Mouse (Mus musculus) lung, embryonic 16.5 days (tissue): ENCODE results near the gene Commd1. TPM values are rescaled to one million over a fixed set of nuclear protein-coding genes. Genes with fewer than 3 reads are reported as not detected.

ENCODE experiments used
- ATAC-seq: fragments of 200-750 bp; cut with Nextera tagmentation; 2 replicates; pipeline ENCODE4 v1.8.0; 2017; ENCODE audit warnings: low read depth, mild to moderate bottlenecking, moderate library complexity
- H3K27ac ChIP-seq: fragments of 300-500 bp; sonication (generic); 2 replicates; pipeline ENCODE4 v1.5.1; 2014; ENCODE audit warnings: mild to moderate bottlenecking, control low read depth, low read length
- H3K27me3 ChIP-seq: fragments of 300-500 bp; sonication (generic); 2 replicates; pipeline ENCODE4 v1.6.1; 2014; ENCODE audit warnings: low read depth, low read length, mixed read lengths; ENCODE audit not compliant: control insufficient read depth, insufficient read depth
- H3K36me3 ChIP-seq: fragments of 300-500 bp; sonication (generic); 2 replicates; pipeline ENCODE4 v1.6.1; 2014; ENCODE audit warnings: low read length; ENCODE audit not compliant: control insufficient read depth, insufficient read depth
- H3K4me1 ChIP-seq: fragments of 300-500 bp; sonication (generic); replicated peaks from 2 replicates; pipeline ENCODE4 v1.6.1; 2014; ENCODE audit warnings: low read length, mixed read lengths; ENCODE audit not compliant: control insufficient read depth, insufficient read depth
- H3K4me2 ChIP-seq: fragments of 300-500 bp; sonication (generic); 2 replicates; pipeline ENCODE4 v1.6.1; 2014; ENCODE audit warnings: low read depth, low read length, control low read depth
- H3K4me3 ChIP-seq: fragments of 300-500 bp; sonication (generic); 2 replicates; pipeline ENCODE4 v1.5.1; 2014; ENCODE audit warnings: mild to moderate bottlenecking, low read length, control low read depth
- H3K9ac ChIP-seq: fragments of 300-500 bp; sonication (generic); 2 replicates; pipeline ENCODE4 v1.6.1; 2014; ENCODE audit warnings: low read length, control low read depth
- H3K9me3 ChIP-seq: fragments of 300-500 bp; sonication (generic); 2 replicates; pipeline ENCODE4 v1.6.1; 2016; ENCODE audit warnings: low read length; ENCODE audit not compliant: control insufficient read depth
- WGBS: fragments of 180-500 bp; shearing (Covaris S2); extraction: QIAGEN DNeasy Blood & Tissue Kit; methylation state at CpG from one replicate; pipeline ENCODE4 v1.1.7; 2014; 5-methylcytosine and 5-hydroxymethylcytosine counted together
- polyA plus RNA-seq: library from polyadenylated mRNA; unstranded; fragments of >200 nt; fragmentation: Nextera tagmentation; extraction: Ambion mirVana; gene quantifications from 2 replicates; pipeline ENCODE4 v1.2.1, GENCODE M21; 2015

The Commd1 gene
- polyA plus RNA-seq, 1 experiment from 2014 or later = 381 TPM

DNA sequence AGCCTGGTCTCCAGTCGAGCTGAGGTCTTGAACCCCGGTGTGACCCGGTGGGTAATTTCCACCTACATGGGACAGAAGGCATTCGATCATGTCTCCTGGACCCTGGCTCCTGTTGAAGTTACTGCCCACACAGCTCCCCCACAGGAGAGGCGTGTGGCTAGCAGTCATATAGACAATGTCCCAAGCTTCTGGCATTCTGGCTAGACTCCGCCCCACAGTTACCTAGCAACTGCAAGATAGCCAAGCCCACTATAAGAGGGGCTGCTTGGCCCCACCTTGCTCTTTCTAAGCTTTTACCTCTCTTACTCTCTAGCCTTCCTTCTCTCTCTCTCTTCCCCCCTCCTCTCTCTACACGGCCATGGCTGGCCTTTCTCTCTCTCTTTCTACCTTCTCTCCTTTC lies 64.4 kb downstream of the Commd1 start:
- H3K36me3 ChIP-seq = no peaks in the 10 kb centered on the region
- H3K27ac ChIP-seq = no peak overlapping the region
- H3K9ac ChIP-seq = no peak overlapping the region
- H3K4me1 ChIP-seq = no peaks in the 10 kb centered on the region
- no peak for ATAC-seq
- H3K27me3 ChIP-seq = no peaks in the 10 kb centered on the region
- H3K4me3 ChIP-seq = no peak overlapping the region
- WGBS = 85% methylated on average over 7 of the region's 7 CpGs
- no peak overlapping the region for H3K4me2 ChIP-seq
- no peaks in the 10 kb centered on the region for H3K9me3 ChIP-seq

DNA sequence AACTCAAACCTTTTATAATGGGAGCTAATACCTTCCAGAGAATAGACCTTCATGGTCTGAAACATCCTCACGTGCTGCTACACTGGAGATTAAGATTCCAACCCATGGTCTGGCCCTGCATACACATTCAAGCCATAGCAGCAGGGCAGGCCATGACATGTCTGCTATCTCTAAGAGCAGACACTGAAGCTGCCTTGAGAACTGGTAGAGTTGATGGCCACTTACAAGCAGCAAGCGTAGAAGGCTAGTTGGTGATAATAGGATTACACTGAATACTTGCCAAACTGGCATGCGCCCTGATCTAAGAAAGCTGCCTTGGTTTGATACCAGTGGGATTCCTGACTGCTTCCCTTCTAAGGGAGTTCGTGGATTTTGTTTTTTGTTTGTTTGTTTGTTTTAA lies 68.4 kb downstream of the Commd1 start:
- 78% methylated on average over 4 of the region's 4 CpGs for WGBS
- Histone ChIP-seq H3K27me3 (no peaks in the 10 kb centered on the region), H3K9ac (no peak overlapping the region), H3K4me1 (no peaks in the 10 kb centered on the region), H3K9me3 (no peaks in the 10 kb centered on the region), H3K36me3 (no peaks in the 10 kb centered on the region), H3K4me2 (no peak overlapping the region), H3K4me3 (no peak overlapping the region), H3K27ac (no peak overlapping the region)
- no peak for ATAC-seq

DNA sequence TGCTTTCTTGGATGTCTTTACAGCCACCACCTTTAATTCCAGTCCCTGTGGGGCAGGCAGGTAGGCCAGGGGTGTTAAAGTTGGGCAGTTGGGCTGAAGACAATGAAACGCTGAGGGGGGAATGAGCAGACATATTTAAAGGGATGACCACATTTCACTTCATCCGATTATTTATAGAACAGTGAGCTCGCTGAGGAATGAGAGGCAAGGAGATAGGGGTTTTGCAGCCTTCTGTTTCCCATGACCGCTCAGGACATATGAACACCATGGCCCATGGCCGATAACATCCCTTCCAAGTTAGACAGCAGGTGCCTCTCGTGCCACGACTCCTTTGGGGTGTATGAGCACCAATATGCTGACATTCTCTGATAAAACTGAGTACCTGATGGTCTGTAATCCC lies 70.4 kb downstream of the Commd1 start:
- no peak for ATAC-seq
- Histone ChIP-seq H3K4me2 (no peak overlapping the region), H3K4me1 (no peaks in the 10 kb centered on the region), H3K36me3 (no peaks in the 10 kb centered on the region), H3K4me3 (no peak overlapping the region), H3K9ac (no peak overlapping the region), H3K27ac (no peak overlapping the region), H3K9me3 (no peaks in the 10 kb centered on the region), H3K27me3 (no peaks in the 10 kb centered on the region)
- WGBS = 89% methylated on average over 7 of the region's 7 CpGs

DNA sequence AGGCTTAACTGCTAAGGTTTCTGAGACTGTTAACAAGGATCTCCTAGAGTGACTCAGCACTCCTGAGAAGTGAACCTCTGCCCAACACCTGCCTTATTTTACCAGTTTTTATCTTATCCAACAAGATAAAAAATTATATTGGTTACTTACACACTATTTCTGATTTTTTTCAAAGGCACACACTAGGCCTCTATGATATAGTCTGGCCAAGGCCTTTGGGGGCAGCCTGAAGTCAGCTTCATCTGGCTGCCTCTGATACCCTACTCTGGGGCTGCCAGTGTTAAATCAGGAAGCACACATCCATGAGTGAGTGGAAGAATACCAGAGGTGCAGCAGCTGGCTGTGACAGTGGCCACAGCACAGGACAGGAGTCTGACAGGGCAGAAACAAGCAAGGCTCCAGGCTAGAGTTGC lies 75.7 kb downstream of the Commd1 start:
- no peaks in the 10 kb centered on the region for H3K4me1 ChIP-seq
- no peak for ATAC-seq
- H3K9ac ChIP-seq = no peak overlapping the region
- no peak overlapping the region for H3K4me3 ChIP-seq
- H3K27me3 ChIP-seq = no peaks in the 10 kb centered on the region
- H3K4me2 ChIP-seq = no peak overlapping the region
- H3K9me3 ChIP-seq = no peaks in the 10 kb centered on the region
- H3K36me3 ChIP-seq = no peaks in the 10 kb centered on the region
- H3K27ac ChIP-seq = no peak overlapping the region

DNA sequence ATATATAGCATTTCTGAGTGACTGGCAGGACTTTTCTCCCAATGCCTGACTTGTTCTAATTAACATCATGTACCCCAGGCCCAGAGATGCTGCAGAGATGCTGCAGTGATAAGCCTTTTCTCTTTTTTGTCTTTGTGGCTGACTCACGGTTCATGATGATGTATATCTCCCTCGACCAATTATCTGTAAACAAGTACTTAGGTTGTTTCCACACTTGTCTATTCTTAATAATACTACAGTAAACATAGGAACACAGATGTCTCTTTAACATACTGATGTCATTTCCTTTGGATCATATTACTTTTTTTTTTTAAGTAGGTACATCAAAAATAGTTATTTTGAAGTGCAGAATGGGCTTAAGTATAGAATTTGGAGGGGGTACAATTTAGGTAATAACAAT lies 79.3 kb downstream of the Commd1 start:
- Histone ChIP-seq H3K9me3 (no peaks in the 10 kb centered on the region), H3K27me3 (no peaks in the 10 kb centered on the region), H3K4me1 (no peaks in the 10 kb centered on the region), H3K36me3 (peaks cover 14% of the 10 kb centered on the region), H3K4me3 (no peak overlapping the region), H3K4me2 (no peak overlapping the region), H3K27ac (no peak overlapping the region), H3K9ac (no peak overlapping the region)
- ATAC-seq = no peak
- 59% methylated on average over 2 of the region's 2 CpGs for WGBS

DNA sequence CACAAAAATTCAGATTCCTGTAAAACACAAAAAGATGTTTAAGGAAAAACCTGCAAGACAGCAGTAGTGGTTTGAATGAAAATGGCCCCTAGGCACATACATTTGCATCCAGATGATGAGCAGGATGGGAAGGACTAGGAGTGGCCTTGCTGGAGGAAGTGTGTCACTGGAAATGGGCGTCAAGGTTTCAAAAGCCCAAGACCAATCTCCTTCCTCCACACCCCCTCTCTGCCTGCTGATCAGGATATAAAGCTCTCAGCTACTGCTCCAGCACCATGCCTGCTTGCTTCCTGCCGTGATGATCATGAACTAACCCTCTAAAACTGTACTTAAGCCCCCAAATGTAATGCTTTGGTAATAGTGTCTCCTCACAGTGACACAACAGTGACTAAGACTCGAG lies 82.1 kb downstream of the Commd1 start:
- Histone ChIP-seq H3K4me1 (no peaks in the 10 kb centered on the region), H3K36me3 (peaks cover 14% of the 10 kb centered on the region), H3K4me2 (no peak overlapping the region), H3K27me3 (no peaks in the 10 kb centered on the region), H3K9ac (no peak overlapping the region), H3K9me3 (no peaks in the 10 kb centered on the region), H3K4me3 (no peak overlapping the region), H3K27ac (no peak overlapping the region)
- ATAC-seq = no peak
- WGBS = 71% methylated on average over 3 of the region's 3 CpGs

DNA sequence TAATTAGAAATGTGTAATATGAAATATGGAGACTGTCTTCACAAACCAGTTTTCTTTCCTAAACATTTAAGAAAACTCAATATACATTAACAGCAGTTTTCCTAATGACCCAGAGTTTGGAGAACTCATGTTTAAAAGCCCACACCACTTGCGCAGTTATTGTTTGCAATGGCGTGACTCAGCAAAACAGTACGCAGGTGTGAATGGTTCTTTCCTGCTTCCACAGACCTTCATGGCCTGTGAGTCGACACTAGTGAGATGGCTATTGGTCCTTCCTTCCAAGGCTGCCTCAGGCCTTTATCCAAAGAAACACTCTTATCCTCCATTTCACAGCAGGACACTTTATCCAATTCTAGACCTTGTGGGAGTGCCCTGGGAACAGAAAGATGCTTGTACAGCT lies 84.5 kb downstream of the Commd1 start:
- Histone ChIP-seq H3K9ac (no peak overlapping the region), H3K27ac (no peak overlapping the region), H3K4me1 (no peaks in the 10 kb centered on the region), H3K27me3 (no peaks in the 10 kb centered on the region), H3K4me2 (no peak overlapping the region), H3K4me3 (no peak overlapping the region), H3K9me3 (no peaks in the 10 kb centered on the region), H3K36me3 (peaks cover 14% of the 10 kb centered on the region)
- whole genome bisulfite sequencing = 94% methylated on average over 4 of the region's 4 CpGs
- ATAC-seq = no peak

DNA sequence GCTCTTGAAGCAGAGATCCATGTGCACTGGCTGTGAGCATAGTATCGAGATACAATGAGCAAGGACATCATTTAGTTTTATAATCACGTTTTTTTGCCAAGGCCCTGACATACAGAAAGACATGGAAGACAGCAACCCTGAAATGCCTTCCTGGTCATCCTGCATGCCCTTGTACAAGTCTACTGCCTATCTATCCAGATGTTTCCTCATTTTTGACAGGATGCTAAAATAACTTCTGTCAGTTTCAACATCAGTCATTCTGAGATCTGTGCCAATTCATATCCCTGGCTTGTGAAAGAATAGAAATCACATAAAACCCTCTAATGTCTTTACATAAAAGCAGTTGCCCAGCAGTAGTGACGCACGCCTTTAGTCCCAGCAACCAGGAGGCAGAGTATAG lies 85.1 kb downstream of the Commd1 start:
- WGBS = 79% methylated on average over 4 of the region's 4 CpGs
- Histone ChIP-seq H3K9ac (no peak overlapping the region), H3K27me3 (no peaks in the 10 kb centered on the region), H3K36me3 (peaks cover 14% of the 10 kb centered on the region), H3K27ac (no peak overlapping the region), H3K4me2 (no peak overlapping the region), H3K4me1 (no peaks in the 10 kb centered on the region), H3K9me3 (no peaks in the 10 kb centered on the region), H3K4me3 (no peak overlapping the region)
- ATAC-seq = no peak

DNA sequence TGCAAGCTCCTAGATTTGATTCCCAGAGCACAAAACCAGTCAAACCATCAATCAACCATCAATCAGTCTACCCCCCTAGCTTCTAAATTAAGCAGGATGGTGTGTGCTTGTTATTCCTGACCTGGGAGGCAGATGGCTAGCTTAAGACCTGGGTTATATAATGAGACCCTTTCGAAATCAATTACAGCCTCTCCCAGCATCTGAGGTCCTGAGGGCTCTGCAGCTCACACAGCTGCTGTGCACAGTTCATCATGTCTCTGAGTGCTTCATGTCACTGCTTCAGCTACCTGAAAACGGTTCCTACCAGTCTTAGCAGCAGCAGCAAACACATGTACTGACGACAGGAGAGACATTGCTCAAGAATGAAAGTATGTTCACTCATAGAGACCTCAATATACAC lies 89.1 kb downstream of the Commd1 start:
- H3K4me3 ChIP-seq = no peak overlapping the region
- ATAC-seq = no peak
- 60% methylated on average over 3 of the region's 3 CpGs for WGBS

DNA sequence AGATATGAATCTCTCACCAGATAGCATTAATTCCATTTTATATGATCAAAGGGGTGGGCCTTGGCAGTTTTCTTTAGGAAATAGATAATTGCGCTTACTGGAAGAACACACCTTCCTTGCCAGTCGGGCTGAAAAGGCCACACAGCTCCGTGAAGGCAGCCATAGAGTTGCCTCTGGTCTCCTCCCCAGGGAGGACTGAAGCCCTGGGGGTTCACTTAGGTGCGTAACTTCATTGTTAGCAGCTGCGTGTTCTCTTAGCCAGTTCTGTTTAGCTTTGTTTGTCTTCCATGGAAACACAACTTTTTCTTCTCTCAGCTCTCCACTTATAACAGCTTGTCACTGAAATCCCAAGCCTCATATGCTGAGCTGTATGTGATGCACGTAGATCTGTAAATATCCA lies 89.7 kb downstream of the Commd1 start:
- Histone ChIP-seq H3K27me3 (no peaks in the 10 kb centered on the region), H3K36me3 (no peaks in the 10 kb centered on the region), H3K9ac (no peak overlapping the region), H3K4me3 (no peak overlapping the region), H3K9me3 (no peaks in the 10 kb centered on the region), H3K4me2 (no peak overlapping the region), H3K27ac (no peak overlapping the region), H3K4me1 (no peaks in the 10 kb centered on the region)
- no peak for ATAC-seq
- WGBS = 70% methylated on average over 6 of the region's 6 CpGs

More for the DNA sequence above, 89.1 kb downstream of the Commd1 start:
- Histone ChIP-seq H3K27me3 (no peaks in the 10 kb centered on the region), H3K4me2 (no peak overlapping the region), H3K4me1 (no peaks in the 10 kb centered on the region), H3K27ac (no peak overlapping the region), H3K36me3 (0 out of 2 replicates have a peak, but pooled peaks cover under 1% of the 10 kb centered on the region), H3K9me3 (no peaks in the 10 kb centered on the region), H3K9ac (no peak overlapping the region)
